Mouse (Mus musculus) right cerebral cortex, postnatal 14 days (tissue): ENCODE data around the gene Isl1.
A peak's percentile ranks its signal among the peaks of the same experiment; 100 is the strongest.

Experiments
- DNase-seq: peaks from one replicate; pipeline ENCODE4 v3.0.0; 2022

Isl1 gene

GRCm38 (mm10) chr13:116309584-116310462, at the start of gene Isl1:
Gene Isl1 (minus strand): TSS chr13:116309689.
- DNase-seq: peak; percentile 24

DNA sequence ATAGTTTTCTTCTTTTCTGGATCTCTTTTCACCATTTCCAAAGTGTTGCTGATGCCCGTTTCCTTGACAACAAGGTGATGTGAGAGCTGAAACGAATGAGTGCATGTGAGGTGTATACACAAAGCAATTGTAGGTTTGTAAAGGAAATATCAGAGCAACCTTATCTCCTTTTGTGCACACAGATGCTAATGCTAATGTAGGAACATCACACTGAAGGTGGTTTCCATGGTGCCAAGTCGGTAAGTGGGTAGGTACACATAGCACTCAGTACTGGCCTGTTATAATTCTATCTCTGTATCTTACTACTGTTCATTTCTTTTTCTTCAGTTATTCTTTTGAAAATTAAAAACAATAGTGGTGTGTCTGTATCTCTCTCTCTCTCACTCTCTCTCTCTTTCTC, 26.3 kb upstream of the Isl1 start:
- DNase-seq: no peak

GRCm38 (mm10) chr13:116313636-116314530, 4.4 kb upstream of the Isl1 start:
- DNase-seq: no peak

DNA sequence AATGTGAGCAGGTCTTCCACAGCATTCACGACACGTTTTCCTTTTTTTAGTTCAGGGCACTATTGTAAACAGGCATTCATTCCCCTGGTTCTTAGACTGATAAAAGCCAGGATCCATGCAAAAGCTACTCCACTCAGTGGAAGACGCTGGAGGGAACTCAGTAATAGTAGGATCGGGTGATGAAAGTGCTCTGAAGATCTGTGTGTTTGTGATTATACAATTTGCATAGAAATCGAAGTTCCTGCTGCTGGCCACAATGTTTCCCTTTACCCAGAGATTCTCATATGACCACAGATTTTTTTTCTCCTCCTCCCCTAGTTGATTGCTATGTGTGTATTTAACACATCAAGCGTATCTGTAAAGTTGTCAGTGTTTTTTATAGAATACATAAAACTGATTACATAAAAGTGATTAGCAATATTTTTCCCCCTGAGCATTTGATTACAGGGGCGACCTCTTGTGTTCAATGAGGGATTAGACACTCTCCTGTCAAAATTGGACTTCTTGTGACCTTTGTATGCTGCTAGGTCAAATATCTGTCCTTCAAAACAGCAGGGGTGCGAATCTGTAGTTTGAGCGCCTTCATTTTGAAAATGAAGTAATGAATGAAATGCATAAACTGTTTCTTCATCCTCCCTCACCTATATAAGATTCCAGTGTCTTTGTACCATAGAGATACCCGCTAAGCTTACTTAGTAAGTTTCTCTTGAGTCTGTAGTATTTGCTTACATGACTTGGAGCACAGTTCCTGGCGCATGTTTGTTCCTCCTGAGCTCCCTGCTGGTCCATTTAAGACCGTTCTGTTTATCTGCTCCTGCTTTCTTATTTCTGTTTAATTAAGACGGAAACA, 2.6 kb upstream of the Isl1 start:
- DNase-seq: no peak

DNA sequence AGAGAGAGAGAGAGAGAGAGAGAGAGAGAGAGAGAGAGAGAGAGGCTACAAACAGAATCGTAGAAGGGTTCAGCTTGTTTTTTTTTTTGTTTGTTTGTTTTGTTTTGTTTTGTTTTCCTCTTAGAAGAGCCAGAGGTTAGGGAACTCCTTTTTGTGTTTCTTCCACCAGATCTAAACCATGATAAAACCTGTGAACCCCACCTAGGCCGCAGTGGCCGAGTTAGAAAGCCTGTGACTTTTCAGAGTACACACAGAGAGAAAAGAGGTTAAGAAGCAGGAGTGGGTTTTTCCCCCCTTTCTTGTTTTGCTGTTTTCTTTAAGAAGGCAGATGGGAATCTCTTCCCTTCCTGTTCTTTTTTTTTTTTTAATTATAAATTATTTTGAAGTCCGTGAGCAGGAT, 1.5 kb upstream of the Isl1 start:
- no peak for DNase-seq

DNA sequence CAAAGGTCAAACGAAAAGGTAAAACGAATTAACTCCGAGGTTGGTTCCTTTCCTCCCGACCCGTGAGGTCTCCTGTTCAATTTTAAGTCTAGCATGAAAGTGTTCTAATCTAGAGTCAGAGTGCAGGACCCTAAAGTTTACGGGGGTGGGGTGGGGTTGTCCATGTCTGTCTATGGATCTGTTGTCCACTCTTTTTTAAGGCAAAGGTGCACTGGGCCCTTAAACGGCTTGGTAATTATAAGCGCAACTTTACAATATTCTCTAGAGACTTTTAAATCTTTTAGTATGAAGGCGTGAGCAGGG, 925 bp upstream of the Isl1 start:
- no peak for DNase-seq

GRCm38 (mm10) chr13:116308933-116309583, 431 bp downstream of the Isl1 start:
- DNase-seq: no peak

GRCm38 (mm10) chr13:116308121-116308932, 1.2 kb downstream of the Isl1 start:
- DNase-seq: no peak

DNA sequence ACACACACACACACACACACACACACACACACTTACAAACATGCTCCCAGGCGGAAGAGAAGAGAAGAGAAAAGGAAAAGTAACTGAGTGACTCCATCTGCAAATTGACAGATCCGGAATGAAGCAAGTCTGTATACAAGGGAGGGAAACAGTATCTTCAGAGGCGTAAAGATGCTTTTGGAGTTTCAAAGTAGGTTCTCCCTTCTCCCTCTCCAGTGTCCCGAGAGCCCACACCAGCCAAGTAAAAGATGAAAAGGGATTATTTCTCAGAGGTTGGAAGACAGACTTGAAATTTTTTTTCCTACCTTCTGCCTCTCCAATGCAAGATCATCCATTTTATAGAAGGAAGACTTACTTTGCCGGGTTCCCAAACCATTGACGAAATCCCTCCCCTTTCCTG, 2.9 kb downstream of the Isl1 start:
- DNase-seq: no peak

DNA sequence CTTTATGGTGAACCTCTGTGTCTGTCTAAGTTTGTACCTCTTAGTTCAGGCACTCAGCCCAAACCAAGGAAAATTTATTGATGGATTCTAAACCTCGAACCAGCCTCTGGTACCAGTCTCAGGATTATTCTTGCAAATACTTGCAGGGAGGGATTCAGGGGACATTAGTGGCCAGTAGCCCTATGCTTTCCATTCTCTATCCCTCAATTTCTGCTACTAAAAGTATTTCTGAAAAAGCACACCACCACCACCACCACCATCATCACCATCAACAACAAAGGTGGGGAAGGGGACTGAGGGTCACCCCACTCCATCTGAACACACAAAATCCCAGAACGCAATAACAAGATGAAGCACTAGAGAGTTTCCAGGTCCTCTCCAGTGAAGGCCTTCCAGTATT, 3.8 kb downstream of the Isl1 start:
- no peak for DNase-seq

DNA sequence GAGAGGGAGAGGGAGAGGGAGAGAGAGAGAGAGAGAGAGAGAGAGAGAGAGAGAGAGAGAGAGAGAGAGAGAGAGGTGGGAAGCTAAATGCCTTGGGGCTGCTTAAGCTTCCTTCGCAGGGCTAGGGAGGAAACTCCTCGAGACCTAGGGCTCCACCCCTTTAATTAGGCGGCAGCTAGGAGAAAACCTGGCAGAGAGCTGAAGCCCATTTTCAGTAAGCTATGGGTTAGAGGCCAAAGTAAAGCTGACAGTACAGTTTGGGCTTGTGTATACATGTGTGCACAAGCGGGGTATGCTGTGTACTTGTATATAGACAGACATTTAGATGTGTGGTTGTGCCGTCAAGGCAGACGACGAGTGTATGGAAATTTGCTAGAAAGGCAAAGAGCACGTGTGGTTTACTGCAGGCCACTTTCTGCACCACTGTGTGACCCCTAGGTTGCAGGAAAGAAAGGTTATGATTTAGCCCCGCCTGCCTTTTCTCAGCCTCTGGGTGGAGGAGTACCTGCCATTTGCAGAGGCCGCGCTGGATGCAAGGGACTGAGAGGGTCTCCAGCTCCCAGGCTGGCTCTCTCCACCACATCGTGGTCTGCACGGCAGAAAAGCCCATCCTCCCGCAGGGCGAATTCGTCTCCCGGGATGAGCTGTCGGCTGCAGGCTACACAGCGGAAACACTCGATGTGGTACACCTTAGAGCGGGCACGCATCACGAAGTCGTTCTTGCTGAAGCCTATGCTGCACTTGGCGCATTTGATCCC, 4.6 kb downstream of the Isl1 start:
- DNase-seq: no peak

GRCm38 (mm10) chr13:116303766-116304165, 5.7 kb downstream of the Isl1 start:
- no peak for DNase-seq

- DNase-seq: no peak
These were observed 6.6 kb downstream of the Isl1 start for GRCm38 (mm10) chr13:116302861-116303260.

- no peak for DNase-seq
These were observed 7.8 kb downstream of the Isl1 start for GRCm38 (mm10) chr13:116301706-116302105.

GRCm38 (mm10) chr13:116299241-116299640, 10.2 kb downstream of the Isl1 start:
- DNase-seq: no peak

DNA sequence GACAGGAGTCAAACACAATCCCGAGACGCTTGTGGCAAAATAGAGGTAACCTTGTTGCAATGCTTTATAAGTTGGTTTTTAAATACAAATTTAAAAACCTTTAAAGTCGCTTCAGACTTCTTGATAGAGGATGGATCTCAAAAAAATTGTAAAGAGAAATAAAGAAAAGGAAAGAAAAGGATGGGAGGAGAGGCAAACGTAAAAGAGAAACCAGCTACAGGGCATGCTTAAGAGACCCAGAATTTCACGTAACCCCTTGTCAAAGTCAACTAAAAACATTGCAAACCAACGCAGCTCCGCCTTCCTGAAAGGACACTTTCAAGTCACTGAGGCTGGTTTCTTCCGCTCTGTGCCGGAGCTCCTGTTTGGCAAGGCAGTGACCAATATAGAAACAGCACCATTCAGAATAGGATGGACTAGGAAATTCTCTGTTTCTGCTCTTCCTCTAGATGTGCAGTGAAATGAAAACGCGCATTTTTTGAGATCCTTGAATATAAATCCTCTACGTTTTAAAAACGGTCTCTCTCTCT, 10.8 kb downstream of the Isl1 start:
- DNase-seq: no peak

DNA sequence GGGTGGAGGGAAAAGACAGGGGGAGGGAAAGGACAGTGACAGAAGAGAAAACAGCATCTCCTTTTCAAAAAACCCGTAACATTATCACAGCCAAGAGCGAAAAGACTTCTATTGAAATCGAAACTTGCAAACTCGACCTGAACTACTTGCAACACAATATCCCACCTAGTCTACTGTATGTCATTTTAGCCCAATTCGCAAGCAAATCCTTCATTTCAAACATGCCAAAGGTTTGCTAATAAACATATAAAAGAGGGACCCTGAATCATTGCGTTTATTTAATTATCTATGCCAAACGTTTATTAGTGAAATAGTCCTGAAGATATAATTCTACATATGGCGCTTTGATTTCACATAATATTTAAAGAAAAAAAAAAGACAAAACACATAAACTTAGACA, 11.5 kb downstream of the Isl1 start:
- no peak for DNase-seq

DNA sequence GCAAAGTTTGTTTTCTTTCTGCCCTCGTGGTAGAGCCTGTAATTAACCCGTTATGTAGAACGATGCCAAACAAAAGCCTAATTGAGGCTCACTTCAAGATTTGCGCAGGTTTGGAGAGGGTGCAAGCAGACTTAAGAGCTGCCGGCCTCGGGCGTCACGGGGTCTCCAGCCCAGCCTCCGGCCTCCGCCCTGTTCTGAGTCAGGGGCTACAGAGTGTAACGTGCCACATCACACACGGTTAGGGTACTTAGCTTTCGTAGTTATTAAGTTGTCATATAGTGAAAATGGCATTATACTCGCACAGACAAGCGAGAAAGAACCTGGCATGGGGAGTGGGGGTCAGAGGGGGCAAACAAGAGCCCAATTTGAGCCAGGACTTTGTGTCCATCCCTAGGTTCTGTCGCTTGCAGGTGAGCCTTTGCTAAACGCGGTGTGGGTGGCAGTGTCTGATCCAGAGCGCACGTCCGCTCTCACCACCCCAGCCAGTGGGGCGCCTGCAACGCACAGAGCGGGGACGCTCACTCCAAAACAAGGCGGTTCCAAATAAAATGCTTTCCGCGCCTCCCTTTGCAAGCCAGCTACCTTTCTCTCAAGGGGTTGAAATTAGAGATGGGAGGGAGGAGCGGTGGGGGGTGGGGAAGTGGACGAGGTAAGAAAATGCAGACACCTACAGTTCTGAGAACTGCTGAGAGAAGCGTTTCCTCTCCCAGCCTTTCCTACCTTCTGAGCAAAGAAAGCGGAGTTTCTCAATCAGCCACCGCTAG, 12.3 kb downstream of the Isl1 start:
- DNase-seq: no peak

DNA sequence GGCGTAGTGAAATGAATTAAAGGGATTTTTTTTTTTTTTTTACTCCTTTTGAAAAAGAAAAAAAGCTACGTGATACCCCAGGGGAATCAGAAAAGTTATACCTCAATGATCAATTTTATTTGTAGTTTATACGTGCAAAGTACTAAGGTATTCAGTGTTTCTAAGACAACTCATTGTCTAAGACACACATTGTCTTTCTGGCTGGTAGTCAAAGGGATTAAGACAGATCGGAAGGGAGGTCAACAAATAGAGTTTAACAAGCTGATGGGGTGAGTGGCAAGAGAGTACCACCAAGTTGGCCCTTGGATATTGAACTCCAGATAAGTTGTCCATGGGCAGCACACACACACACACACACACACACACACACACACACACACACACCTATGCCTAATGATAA, 14.1 kb downstream of the Isl1 start:
- no peak for DNase-seq

DNA sequence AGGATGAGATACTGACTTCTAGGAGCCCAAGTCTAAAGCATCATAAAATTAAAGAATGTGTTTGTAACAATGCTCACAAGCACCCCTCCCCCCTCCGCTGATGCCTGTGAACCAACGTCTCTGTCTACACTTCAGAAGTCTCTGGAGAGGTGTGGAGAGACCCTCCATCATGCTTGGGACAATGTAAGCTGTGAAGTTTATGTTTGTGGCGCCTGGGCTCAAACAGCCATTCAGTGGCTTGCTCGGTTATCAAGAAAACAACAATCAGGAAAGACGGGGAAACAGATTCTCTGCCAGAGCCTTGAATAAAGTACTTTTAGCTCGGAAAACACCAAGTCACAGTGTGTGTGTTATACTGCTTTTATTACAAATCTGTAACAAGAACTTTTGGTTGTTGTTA, 14.8 kb downstream of the Isl1 start:
- no peak for DNase-seq
